Mouse (Mus musculus) mesoderm, embryonic 11.5 days (tissue): ENCODE data around the gene Pcyt2.
A peak's percentile ranks its signal among the peaks of the same experiment; 100 is the strongest.

Experiments used
- DNase-seq: peaks from one replicate; pipeline ENCODE4 v3.0.0-alpha.2; 2012; ENCODE audit warnings: low read depth, low spot score

Gene Pcyt2

DNA sequence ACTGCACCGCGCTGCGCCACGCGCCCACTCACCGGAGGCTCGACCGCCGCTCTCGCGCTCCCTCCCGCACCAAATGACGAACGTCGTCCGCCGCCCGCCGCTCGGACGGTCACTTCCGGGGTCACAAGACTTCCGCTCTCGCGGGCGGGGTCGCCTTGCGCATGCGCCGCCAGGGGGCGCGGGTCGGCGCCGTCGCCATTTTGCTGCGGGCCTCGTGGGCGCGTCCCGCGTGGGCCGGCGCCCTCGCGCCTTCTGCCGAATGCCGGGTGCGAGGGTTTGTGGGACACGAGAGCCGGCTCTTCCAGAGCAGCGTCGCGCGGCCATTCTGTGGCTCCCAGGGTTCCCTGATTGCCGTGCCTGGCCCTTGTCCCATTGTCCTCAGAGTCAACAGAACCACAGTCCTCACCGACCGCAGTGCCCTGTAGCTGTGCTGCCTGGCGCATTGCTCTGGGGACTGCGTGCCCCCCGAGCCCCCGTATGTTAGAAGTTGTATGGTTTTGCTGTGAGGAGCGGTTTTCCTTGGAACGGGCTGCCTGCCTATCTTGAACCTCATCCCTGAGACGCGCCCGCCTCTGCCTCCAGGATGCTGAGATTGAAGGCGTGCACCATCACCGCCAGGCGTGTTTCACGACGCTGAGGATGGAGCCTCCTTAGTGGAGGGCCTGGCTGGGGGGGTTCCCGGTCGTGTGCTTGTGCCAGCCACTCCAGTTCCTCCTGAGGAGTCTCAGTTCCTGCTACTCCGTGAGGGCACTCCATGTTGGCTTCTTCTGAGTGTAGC, 36.1 kb downstream of the Pcyt2 start, which contains the start of gene Arhgdia:
Gene Arhgdia, minus strand, starts transcription at position 135 of the 778 bp plus-strand sequence.
- peak; percentile 91 for DNase-seq

DNA sequence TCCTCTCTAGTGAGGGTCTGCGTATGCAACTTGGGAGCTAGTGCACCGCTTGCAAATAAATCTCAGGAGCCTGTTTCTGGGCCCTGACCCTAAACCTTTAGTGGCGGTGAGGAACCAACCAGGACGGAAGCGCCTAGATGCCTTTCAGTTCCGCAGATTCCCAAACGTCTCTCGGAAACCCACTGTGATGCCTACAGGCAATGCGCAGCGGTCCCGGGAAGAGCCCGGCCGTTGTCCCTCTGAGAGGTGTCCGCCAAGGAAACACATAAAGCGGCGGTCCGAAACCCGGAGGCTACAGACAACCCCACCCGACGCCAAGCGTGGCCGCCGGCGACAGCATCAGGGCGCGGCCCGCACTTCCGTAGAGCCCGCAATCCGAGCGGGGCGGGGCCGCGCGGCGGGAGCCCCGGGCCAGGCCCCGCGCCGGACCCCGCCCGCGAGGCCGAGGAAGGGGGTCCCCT, 36.8 kb downstream of the Pcyt2 start:
- no peak for DNase-seq

DNA sequence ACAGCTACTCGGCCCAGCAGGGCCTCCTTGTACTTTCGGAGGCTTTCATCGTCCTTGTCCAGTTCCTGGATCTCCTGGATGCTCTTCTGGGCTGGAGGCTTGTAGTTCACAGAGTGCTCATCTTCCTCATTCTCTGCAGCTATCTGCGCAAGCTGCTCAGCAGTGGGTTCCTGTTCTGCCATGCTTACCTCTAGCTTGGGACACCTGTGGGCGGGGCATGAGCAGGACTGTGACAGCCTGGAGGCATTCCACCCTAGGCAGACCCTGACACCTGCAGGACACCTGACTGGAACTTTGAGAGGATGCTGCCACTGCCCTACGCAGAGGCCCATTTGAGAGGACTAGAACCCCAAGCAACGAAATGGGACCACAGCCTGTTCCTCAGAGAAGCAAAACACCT, 37.5 kb downstream of the Pcyt2 start:
- no peak for DNase-seq

DNA sequence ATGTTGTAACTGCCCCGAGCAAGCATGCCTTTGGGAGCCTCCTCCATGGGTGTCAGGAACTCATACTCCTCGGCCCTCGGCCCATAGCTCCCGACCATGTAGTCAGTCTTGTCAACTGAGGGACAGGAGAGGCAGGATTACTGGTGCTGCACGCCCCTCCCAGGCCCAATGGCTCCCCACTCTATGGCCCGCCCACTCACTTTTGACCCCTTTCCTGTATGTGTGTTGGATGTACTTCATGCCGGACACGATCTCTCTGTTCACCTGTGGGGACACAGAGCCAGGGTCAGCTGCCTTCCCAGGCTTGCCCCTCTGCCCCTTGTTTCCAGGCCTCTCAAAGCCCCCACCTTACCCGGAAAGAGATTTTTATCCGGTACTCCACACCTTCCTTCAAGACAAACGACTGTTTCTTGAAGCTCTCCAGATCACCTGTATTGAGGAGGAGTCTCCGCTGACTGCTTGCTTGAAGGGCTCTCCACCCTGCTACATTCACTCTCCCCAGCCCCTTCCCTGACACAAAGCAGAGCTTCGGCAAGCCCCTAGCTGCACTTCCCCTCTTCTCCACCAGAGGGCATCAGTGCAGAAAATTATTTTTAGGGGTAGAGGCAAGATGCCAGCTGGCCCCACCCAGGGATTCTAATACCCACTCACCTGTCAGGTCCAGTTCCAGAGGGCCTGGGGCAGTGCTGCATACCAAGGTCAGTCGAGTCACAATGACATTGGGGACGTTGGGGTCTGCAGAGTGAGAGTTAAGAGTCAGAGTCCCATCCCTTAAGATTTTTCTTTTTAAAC, 38.2 kb downstream of the Pcyt2 start:
- peak; percentile 86 for DNase-seq

DNA sequence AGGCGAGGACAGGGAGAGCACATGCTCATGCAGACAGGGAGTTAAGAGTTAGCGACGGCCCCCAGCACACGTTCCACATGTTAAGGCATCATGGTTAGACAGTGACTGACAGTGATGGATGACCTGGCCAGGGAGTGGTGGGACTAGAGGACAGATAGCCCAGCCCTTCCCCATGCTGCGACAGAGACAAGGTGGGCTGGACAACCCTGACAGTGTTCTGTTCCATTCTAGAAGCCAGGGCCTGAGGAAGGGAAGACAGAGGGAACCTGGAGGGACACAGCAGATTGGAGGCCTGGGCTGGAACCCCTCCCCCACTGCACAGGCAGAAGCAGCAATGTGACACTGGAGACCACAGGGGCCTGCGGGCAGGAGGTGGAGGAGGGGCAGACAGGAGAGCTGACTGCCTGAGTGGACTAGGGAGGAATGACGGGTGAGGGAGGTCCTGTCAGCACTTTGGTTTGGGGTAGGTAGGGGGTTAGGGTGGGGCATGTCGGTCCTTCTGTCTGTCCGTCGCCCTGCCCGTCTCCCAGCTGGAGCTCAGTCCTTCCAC, 39.0 kb downstream of the Pcyt2 start:
- no peak for DNase-seq

DNA sequence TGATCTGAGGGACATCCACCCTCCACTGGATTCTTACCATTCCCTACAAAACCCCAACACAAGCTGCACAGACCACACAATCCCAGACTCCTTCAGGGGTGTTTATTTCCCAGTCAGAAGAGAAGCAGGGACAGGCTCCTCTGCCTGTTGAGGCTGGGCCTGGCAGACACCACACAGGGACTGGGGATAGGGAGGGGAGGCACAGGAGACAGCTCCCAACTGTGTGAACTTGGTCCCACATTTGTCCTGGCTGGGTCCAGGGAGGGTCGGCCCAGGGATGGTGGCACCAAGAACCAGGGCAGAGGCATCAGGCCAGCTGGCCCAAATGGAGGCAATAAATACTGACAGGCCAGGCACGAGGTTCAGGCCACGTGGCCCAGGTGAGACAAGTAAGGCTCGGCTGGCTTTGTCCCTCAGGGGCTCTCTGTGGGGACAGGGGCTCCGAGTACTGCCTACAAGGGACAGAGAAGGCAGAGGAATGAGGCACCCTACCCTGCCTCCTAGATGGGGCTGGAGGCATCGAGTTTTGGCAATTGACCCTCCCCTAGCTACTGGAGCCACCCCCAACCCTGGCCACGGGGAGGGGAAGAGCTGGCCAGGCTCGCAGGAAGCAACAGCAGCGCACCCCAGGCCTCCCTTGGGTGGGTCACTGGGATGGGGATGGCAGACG, 39.6 kb downstream of the Pcyt2 start:
- no peak for DNase-seq

DNA sequence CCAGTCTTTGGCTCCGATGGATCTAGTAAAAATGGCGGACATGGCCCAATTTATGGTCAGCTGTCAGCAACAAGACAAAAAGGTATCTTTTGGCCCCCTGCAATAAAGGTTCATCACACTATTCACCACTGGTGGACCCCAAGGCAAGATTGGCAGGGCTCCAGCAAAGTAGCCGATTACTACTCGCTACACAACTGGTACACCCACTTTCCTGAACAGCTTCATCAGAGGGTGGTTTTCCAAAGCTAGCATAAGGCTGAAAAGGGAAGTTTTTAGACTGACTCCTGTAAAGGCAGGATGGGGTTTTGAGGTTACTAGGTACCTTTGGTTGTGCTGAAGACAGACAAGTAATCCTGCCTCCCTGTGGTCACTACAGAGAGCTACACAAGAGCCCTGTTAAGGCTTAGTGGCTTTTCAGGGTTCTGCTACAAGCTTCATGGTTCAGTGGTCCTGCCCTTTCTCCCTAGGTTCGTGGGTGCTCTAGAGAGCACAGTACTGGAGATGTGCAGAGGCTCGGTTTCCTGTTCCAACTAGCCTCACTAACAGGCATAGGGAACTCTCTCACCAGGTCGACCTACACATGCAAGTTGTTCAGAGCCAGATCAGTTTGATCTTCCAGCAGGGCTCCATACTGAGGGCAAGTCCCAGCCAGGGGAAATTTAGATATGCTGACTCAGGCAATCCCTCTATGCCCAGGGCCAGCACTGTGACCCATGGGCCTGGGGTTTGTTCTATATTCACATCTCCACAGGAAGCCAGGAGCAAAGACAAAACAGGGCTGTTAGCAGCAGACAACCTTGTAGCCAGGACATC, 40.3 kb downstream of the Pcyt2 start:
- no peak for DNase-seq

DNA sequence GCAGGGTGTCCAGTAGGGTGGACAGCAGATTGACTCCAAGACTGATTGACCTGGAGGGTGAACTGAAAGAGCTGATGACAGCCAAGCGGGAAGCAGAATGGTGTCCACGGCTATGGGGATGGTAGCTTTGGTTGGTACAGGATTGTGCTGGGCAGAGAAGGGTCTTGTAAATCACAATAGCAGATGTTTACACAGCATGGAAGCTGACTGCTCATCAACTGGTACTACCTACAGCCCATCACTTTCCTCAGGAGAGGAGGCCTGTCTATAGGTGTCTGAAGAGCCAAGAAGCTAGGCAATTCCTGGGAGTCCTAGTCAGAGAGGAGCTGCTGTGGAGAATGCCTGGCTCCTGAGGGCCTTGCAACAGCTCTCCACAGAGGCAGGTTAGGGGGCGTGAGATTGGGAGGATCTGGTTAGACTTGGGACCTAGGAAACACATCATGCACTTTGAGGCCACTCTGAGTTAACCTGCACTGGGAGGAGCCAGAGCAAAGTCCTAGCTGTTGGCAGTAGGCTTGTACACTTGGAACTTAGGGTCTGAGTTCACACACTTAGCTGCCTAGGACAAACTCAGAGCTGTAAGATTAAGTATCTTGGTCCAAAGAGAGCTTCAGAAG, 41.3 kb downstream of the Pcyt2 start:
- DNase-seq = no peak

DNA sequence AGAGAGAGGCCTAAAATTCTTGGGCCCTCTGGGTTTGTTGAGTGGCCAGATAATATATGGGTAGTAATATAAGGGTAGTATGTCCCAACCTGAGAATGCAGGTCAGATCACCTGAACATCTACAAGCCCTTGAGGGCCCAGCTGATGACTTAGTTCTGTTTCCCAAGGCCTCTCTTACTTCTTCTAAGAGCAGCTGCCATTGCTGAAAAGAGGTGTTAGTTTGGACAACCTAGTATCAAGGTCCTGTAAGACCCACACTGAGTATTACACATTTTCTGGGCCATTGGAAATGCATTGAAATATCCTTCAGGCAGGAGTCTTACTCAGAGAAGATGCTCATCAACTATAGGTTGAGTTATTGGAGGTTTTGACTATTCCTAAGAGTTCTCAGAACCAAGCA, 41.8 kb downstream of the Pcyt2 start:
- no peak for DNase-seq

DNA sequence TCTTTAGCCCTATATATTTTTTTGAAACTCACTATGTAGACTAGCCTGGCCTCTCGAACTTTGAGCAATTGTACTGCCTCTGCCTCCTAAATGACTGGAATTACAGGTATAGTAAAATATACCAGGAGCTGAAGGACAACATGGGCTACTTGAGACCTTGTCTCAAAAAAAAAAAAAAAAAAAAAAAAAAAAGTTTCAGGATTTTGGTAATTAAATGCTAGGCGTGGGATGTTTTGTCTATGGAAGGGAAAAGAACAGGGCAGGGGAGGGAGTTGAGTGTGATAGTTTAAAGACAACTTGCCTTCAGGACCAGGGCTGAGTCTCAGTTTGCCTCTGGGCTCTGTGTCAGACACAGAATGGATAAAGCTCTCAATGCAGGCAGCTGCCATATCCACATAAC, 42.7 kb downstream of the Pcyt2 start:
- no peak for DNase-seq

DNA sequence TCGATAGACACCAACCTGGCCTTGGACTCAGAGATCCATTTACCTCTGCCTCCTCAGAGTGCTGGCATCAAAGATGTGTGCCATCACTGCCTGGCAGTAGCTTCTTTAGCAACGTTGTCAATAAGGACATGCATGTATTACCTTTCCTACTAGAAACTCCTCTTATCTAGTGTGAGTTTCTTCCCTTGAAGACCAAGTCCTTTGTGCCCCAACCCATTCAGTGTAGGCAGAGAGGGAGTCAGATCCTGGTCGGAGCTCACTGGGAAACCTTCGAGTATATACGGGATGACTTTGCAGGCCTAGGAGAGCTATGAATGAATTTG, 43.5 kb downstream of the Pcyt2 start:
- no peak for DNase-seq

DNA sequence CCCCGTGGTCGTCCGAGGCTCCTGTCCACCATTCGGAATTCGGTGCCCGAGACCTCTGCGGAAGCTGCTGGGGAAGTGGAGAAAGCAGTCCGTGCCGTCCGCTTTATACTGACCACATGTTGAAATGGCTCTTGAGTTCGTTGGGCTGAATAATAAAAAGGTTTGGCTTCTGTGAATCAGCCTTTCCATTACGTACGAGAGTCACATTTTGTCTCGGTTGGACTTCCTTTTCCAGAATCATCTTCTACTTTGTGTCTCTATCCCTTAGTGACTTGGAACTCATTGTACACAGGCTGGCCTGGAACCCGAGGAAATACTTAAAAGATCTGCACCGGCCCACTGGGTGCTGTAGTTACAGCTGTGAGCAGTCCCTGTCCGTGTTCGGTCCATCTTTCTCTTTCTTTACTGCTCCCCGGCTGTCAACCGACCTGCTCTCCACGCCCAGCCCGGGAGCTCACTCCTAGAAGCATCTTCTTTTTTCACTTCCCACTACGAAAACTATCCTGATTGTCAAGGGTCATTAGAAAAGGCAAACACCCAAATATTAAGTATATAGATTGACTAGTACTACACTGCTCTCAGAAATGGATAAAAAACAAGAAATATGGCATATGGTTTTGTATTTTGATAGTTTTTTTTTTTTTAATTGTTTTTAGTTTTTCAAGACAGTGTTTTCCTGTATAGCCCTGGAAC, 44.0 kb downstream of the Pcyt2 start:
- DNase-seq = no peak

DNA sequence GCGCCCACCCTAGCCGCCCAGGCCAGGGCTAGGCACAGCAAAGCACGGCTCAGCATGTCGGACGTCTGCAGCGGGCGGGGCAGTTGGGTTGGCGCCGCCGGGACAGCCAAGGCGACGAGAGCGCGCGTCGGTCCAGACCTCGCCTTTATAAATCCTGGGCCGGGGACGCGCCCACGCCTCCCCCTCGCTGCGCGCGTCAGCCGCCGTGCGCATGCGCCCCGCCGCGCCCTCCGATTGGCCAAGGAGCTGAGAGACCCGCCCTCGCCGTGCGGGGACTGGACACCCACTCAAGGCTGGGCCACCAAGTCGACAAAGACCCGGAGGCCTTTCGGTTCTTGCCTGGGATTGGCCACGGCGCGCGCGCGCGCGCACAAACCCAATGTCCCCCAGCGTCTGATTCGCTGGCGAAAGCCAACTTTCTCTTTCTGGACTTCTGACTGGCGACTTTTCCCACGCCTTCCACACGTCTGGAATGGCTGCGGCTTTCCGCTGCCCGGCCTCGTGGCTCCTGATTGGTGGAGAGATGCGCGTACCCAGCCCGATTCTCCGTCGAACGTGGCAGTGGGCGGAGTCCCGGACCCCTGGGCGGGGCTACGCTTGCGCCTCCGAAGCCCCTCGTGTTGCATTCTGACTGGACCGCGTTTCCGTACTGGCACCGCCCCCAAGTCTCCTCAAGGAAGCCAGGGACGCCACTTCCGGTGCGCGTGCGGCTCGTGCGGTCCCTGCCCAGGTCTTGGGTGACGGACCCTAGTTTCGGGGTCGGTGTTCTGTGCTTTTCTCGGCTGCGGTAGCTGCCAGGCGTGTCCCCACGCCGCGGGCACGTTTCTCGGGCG, 44.8 kb downstream of the Pcyt2 start, which contains the start of gene P4hb:
Gene P4hb, minus strand, starts transcription at position 502 of the 833 bp plus-strand sequence.
- peak; percentile 100 for DNase-seq

DNA sequence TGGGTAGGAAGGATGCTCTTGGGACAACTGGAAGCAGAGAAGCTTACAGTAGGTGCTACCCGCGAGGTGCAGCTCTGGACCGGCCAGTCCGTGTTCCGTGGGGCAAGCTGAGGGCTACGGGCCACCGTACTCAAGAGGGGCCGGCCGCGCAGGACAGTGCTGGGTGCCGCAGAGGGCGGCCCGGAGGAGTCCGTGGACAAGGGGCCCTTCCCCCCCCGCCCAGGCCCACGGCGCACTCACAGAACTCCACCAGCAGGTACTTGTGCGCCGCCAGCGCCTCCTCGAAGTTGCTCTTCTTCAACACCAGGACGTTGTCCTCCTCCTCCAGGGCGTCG, 45.4 kb downstream of the Pcyt2 start:
- DNase-seq = peak; percentile 43

DNA sequence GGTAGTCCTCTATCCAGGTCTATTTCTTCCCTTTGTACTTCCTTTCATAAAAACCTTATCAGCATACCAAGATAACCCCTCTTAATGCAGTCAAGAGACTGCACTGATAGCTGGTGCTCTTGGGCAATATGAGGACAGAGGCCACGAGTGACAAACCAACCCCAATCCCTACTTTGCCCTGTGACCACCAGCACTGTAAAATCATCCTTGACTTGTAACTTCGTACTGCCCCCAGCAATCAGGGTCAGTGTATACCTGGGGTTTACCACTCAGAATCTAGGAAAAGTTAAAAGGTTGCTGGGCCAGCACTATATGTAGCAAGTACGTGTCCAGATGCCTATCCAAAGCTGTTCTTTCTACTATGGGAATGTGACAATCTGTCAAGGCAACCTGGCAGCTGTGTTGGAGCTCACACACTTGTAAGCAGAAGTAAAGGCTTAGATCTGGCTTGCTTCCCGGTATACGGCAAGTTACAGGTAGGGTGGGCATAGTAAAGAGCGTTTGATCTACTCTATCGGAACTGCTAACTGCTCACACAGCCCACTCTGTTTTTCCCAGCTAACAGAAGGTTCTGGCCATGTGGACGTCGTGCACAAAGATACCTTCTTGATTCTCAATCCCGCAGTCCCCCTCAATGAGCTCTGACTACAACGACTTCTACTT, 45.9 kb downstream of the Pcyt2 start:
- no peak for DNase-seq

DNA sequence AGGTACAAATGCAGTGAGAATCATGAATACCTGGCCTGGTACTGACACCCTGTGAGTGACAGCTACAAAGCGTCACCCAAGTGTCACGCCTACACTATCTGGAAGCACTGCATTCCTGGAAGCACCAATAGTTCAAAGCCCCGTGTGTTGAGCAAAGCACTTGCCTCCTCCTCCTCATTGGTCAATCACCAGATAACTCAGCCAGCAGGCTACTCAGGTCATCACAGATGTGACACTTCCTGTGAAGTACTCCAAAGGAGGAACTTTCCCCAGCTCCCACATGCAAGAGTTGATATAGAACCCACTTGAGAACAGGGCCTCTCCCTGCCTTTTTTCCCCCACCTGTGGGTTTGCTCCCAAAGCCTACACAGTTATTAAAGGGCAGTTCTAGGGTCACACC, 46.6 kb downstream of the Pcyt2 start:
- no peak for DNase-seq

DNA sequence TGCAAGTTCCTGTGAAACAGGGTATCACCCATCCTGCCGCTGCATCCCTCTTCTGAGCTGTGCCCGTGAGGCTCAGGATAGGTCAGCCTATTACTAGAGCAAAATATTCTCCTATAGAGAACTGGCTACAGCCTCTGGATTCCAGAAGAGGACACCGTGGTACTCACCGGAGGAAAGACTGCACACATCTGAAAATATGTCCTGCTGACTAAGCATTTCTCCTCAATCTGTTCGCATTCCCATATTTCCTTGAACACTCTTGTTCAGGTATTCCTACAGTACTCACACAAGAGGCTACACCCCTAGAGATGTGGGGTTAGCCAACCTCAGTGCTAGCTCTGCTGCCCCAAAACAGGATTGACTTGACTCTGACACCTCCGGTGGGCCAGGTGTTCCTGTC, 49.4 kb downstream of the Pcyt2 start:
- no peak for DNase-seq

DNA sequence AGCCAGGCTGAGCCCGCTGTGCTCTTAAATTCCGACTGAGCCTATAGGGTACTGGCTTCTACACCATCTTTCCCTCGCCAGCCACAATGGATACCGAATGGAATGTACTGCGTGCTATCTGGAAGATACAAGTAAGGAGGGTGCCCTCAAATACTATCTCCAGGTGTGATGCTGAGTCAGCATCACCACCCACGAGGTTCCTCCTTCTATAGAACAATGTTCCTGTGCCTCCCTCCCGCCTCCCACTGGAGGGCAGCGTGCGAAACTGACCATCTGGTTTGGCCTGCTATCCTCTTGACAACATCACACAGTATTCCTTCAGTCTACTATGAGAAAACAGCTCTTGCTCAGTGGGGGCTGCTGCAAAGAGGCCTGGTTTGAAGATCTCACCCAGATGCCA, 52.6 kb downstream of the Pcyt2 start:
- no peak for DNase-seq

DNA sequence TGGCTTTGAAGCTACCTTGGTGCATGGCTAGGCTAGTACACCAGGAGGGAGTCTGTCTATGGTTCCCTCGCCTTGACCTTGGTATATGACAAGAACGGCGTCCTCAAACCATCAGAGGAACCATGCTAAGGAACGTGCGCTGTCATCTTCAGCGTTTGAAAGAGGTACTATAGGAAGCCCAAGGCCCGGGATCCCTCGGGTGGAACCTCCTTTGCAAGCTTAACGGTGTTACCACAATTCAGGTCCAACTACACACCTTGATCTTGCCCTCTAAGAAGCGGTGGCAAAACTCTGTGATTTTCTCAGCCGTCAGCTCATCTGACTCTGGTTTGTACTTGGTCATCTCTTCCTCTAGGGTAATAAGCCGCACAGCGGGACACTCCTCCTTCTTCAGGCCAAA, 54.8 kb downstream of the Pcyt2 start:
- no peak for DNase-seq
